Mouse (Mus musculus) G1E (cell line): ENCODE results near the gene Sec16a.

Experiments
- CTCF ChIP-seq: IDR thresholded peaks from 2 replicates; pipeline ENCODE4 v1.5.1; 2012; ENCODE audit warnings: low read depth, low read length, inconsistent platforms, mixed read lengths
- GATA1 ChIP-seq: IDR thresholded peaks from 2 replicates; pipeline ENCODE4 v1.6.1; 2012; ENCODE audit warnings: borderline replicate concordance, low read length, inconsistent platforms, mixed read lengths
- POLR2AphosphoS5 ChIP-seq: IDR thresholded peaks from 2 replicates; pipeline ENCODE4 v1.6.1; 2012; ENCODE audit warnings: low read depth, low read length, inconsistent platforms; ENCODE audit not compliant: insufficient replicate concordance
- TAL1 ChIP-seq: conservative IDR thresholded peaks from 2 replicates; pipeline ENCODE4 v1.6.1; 2012; ENCODE audit warnings: low read depth, low read length, inconsistent platforms, mixed read lengths

DNA sequence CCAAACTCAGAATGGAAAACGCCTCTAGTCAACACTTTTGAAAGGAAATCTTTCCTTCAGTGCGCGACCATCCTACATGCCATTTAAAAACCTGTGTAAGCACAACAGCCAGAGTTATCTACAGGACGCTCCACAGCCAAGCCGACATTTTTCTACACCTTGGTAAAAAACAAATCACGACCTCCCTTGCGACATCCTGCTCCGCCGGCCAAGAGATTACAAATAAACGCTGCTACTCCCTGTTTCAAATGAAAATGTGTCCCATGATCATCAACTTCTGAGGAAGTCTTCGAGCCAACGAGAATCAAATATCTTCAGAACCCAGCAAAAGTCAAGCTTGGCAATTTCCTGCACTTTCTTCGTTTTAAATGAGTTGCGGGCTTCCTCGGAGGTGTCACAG is 648 bp downstream of the Sec16a start:
- TF ChIP-seq CTCF (no peak), GATA1 (no peak), TAL1 (no peak), POLR2AphosphoS5 (no peak)
